Mouse (Mus musculus) kidney, postnatal 0 days (tissue): ENCODE measurements around the gene Prr12. TPM values are rescaled to one million over a fixed set of nuclear protein-coding genes. Genes with fewer than 3 reads are reported as not detected.

ENCODE experiments used
- ATAC-seq: fragments of 200-750 bp; cut with Nextera tagmentation; replicated peaks from 2 replicates; pipeline ENCODE4 v1.8.0; 2017; ENCODE audit warnings: low read depth, moderate number of reproducible peaks, moderate TSS enrichment, moderate library complexity; ENCODE audit not compliant: low FRiP score
- DNase-seq: peaks from one replicate; pipeline ENCODE4 v3.0.0-alpha.2; 2016; ENCODE audit warnings: low spot score
- H3K27ac ChIP-seq: fragments of 300-500 bp; sonication (generic); 2 replicates; pipeline ENCODE4 v1.5.1; 2014; ENCODE audit warnings: mild to moderate bottlenecking
- H3K27me3 ChIP-seq: fragments of 300-500 bp; sonication (generic); 2 replicates; pipeline ENCODE4 v1.6.1; 2014; ENCODE audit warnings: low read length, mixed read lengths; ENCODE audit not compliant: insufficient read depth
- H3K36me3 ChIP-seq: fragments of 300-500 bp; sonication (generic); 2 replicates; pipeline ENCODE4 v1.6.1; 2014; ENCODE audit warnings: low read length, mixed read lengths; ENCODE audit not compliant: insufficient read depth
- H3K4me1 ChIP-seq: fragments of 300-500 bp; sonication (generic); replicated peaks from 2 replicates; pipeline ENCODE4 v1.6.1; 2014; ENCODE audit warnings: antibody characterized with exemption, low read length, mixed read lengths; ENCODE audit not compliant: insufficient read depth
- H3K4me2 ChIP-seq: fragments of 300-500 bp; sonication (generic); 2 replicates; pipeline ENCODE4 v1.6.1; 2014; ENCODE audit warnings: mild to moderate bottlenecking, low read length, moderate library complexity, mixed read lengths
- H3K4me3 ChIP-seq: fragments of 300-500 bp; sonication (generic); replicated peaks from 2 replicates; pipeline ENCODE4 v1.5.1; 2014; ENCODE audit warnings: low read depth, low read length
- H3K9ac ChIP-seq: fragments of 300-500 bp; sonication (generic); 2 replicates; pipeline ENCODE4 v1.6.1; 2014; ENCODE audit warnings: low read depth, low read length
- H3K9me3 ChIP-seq: fragments of 300-500 bp; sonication (generic); replicated peaks from 2 replicates; pipeline ENCODE4 v1.6.1; 2016; ENCODE audit warnings: low read length, inconsistent platforms, mixed read lengths
- CTCF ChIP-seq: IDR thresholded peaks from 2 replicates; pipeline ENCODE4 v1.5.1; 2016; ENCODE audit warnings: antibody characterized with exemption, low read depth, mild to moderate bottlenecking, moderate library complexity
- WGBS: fragments of 180-500 bp; shearing (Covaris S2); extraction: QIAGEN DNeasy Blood & Tissue Kit; methylation state at CpG from one replicate; pipeline ENCODE4 v1.1.7; 2014; 5-methylcytosine and 5-hydroxymethylcytosine counted together
- polyA plus RNA-seq: library from polyadenylated mRNA; unstranded; fragments of >200 nt; fragmentation: Nextera tagmentation; extraction: Ambion mirVana; gene quantifications from 2 replicates; pipeline ENCODE4 v1.2.1, GENCODE M21; 2015

Gene Prr12
- polyA plus RNA-seq, 1 experiment from 2014 or later, result 5.8 TPM

GRCm38 (mm10) chr7:45053931-45054510 lies 1.3 kb upstream of the Prr12 start:
- no peak for TF ChIP-seq CTCF
- peak overlapping the region; percentile 98 for H3K27ac ChIP-seq
- peak overlapping the region; percentile 90 for H3K9ac ChIP-seq
- peak; percentile 99 for DNase-seq
- H3K27me3 ChIP-seq, result no peaks in the 10 kb centered on the region
- H3K4me1 ChIP-seq, result 0 out of 2 replicates have a peak, but pooled peaks cover 10% of the 10 kb centered on the region
- WGBS, result under 1% methylated on average over 33 of the region's 33 CpGs
- ATAC-seq, result peak; percentile 95
- H3K36me3 ChIP-seq, result peaks cover 9% of the 10 kb centered on the region
- H3K4me2 ChIP-seq, result peak overlapping the region; percentile 95
- H3K4me3 ChIP-seq, result peak overlapping the region; percentile 69
- no peaks in the 10 kb centered on the region for H3K9me3 ChIP-seq

- peak; percentile 87 for DNase-seq
- no peaks in the 10 kb centered on the region for H3K27me3 ChIP-seq
- peak overlapping the region; percentile 98 for H3K27ac ChIP-seq
- 0 out of 2 replicates have a peak, but pooled peaks cover 10% of the 10 kb centered on the region for H3K4me1 ChIP-seq
- 0% methylated on average over 38 of the region's 59 CpGs for WGBS
- peak overlapping the region; percentile 90 for H3K9ac ChIP-seq
- H3K4me3 ChIP-seq, result peak overlapping the region; percentile 69
- peak overlapping the region; percentile 95 for H3K4me2 ChIP-seq
- H3K9me3 ChIP-seq, result no peaks in the 10 kb centered on the region
- H3K36me3 ChIP-seq, result peaks cover 15% of the 10 kb centered on the region
- no peak for TF ChIP-seq CTCF
- peak; percentile 26 for ATAC-seq
Observed at GRCm38 (mm10) chr7:45053117-45053930, 643 bp upstream of the Prr12 start.

DNA sequence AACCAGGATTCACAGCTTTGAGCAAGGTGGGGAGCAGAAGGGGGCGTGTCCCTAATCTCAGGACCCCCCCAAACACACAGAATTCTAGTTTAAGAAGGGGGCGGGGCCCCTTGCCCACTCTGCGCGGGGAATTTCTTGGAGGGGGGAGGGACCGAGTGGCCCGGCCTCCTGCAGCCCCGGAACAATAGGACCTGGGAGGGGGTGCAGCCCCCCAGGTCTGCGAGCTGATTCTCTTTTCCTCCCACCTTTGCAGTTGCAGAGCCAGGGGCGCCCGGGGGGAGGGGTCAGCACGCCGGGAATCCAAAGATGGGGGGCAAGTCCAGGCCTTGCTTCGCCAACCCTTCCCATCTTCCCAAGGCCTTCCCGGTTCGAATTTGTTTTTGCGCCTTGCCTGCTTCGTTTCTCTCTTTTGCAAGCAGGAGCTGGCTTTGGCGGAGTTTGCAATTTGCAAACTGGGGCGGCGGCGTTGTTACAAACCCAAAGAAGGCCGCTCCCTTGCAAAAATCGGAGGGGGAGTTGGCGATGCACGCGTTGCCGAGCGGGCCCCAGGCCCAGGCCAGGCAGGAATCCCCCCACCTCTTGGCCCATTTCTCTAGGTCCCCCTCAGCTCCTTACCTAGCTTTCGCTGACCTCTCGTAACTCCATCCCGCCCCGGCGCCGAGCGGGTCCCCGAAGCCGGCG lies 360 bp downstream of the Prr12 start:
- ATAC-seq (no peak), DNase-seq (peak; percentile 42)
- H3K4me3 ChIP-seq, result peak overlapping the region; percentile 69
- no peak for TF ChIP-seq CTCF
- H3K27ac ChIP-seq, result peak overlapping the region; percentile 98
- H3K9ac ChIP-seq, result peak overlapping the region; percentile 90
- H3K4me1 ChIP-seq, result 0 out of 2 replicates have a peak, but pooled peaks cover 10% of the 10 kb centered on the region
- H3K4me2 ChIP-seq, result peak overlapping the region; percentile 95
- H3K36me3 ChIP-seq, result peaks cover 25% of the 10 kb centered on the region
- no peaks in the 10 kb centered on the region for H3K27me3 ChIP-seq
- H3K9me3 ChIP-seq, result no peaks in the 10 kb centered on the region
- WGBS, result under 1% methylated on average over 36 of the region's 38 CpGs

DNA sequence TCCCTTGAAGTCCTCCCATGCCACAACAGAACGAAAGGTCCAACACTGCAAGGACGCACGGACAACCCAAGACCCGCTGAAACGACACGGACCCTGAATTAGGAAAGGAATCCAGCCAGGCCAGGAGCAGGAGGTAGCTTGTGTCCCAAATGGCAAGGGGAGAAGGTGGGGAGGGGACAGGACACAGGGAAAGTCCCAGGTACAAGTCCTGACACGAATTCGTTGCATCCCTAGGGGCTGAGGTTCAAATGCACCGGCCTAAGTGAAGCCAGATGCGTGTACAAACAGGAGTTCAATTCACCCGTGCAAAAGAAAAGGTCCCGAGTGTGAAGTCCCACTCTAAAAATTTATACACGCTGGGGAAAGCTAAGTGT lies 1.1 kb downstream of the Prr12 start:
- ATAC-seq, result no peak

GRCm38 (mm10) chr7:45050945-45051600 lies 1.6 kb downstream of the Prr12 start:
- Histone ChIP-seq H3K9me3 (no peaks in the 10 kb centered on the region), H3K9ac (peak overlapping the region; percentile 90), H3K4me1 (0 out of 2 replicates have a peak, but pooled peaks cover 10% of the 10 kb centered on the region), H3K4me2 (peak overlapping the region; percentile 95), H3K4me3 (peak overlapping the region; percentile 69), H3K27ac (peak overlapping the region; percentile 98; the same call in 1 of the 2 replicates), H3K36me3 (peaks cover 36% of the 10 kb centered on the region), H3K27me3 (no peaks in the 10 kb centered on the region)
- TF ChIP-seq CTCF, result no peak
- ATAC-seq, result peak; percentile 41
- 5% methylated on average over 15 of the region's 16 CpGs for WGBS
- DNase-seq, result peak; percentile 98

More for the DNA sequence above, 1.1 kb downstream of the Prr12 start:
- H3K27me3 ChIP-seq, result no peaks in the 10 kb centered on the region
- no peaks in the 10 kb centered on the region for H3K9me3 ChIP-seq
- peak overlapping the region; percentile 95 for H3K4me2 ChIP-seq
- H3K36me3 ChIP-seq, result peaks cover 33% of the 10 kb centered on the region
- H3K9ac ChIP-seq, result peak overlapping the region; percentile 90
- DNase-seq, result no peak
- H3K27ac ChIP-seq, result peak overlapping the region; percentile 98
- peak overlapping the region; percentile 69 for H3K4me3 ChIP-seq
- no peak for TF ChIP-seq CTCF
- 0 out of 2 replicates have a peak, but pooled peaks cover 10% of the 10 kb centered on the region for H3K4me1 ChIP-seq
- WGBS, result 2% methylated on average over 13 of the region's 13 CpGs
